Mouse (Mus musculus): ENCODE measurements around the gene Chrna9.

DNA sequence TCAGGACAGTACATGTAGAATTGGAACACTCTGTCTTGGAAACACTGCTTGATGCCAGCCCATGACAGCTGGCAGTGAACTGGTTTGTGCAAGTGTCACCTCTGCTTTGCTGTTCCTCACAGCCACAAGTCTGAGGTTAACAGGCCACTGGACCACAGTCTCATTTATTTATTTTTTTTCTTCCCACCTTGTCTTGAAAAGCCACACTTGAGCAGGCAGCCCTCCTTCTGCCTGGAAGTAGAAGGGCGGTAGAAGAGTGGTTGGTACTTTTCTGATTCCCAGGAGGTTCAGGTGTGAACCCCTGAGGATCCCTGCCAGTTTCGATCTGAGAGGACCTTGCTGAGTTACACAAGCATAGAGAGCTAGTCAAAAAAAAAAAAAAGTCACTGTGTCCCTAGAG lies 957 bp upstream of the Chrna9 start:
- TF ChIP-seq CTCF (IDR thresholded peaks at IDR 0.05; ENCODE audit: low read depth, low read length) (no peak), POLR2A (IDR thresholded peaks at IDR 0.05; ENCODE audit: borderline replicate concordance, low read depth, low read length) (no peak)

All from bone marrow macrophage, adult 2 months (primary cell).